Mouse (Mus musculus) C2C12 (cell line): Measurements from ENCODE around the gene Ptbp1. TPM values are rescaled to one million over a fixed set of nuclear protein-coding genes. Genes with fewer than 3 reads are reported as not detected.

ENCODE experiments used
- H3K27me3 ChIP-seq: one replicate; pipeline ENCODE4 v1.6.1; 2011; ENCODE audit not compliant: control insufficient read depth, insufficient read depth, insufficient read length
- H3K36me3 ChIP-seq: one replicate; pipeline ENCODE4 v1.6.1; 2011; ENCODE audit not compliant: control insufficient read depth, insufficient read depth
- H3K4me3 ChIP-seq: one replicate; pipeline ENCODE4 v1.5.1; 2011; ENCODE audit warnings: mild to moderate bottlenecking, control low read depth; ENCODE audit not compliant: poor library complexity, insufficient read depth, severe bottlenecking
- H3K79me2 ChIP-seq: one replicate; pipeline ENCODE4 v1.6.1; 2011; ENCODE audit not compliant: control insufficient read depth, insufficient read depth
- H3K79me3 ChIP-seq: one replicate; pipeline ENCODE4 v1.6.1; 2011; ENCODE audit warnings: low read depth, control low read depth
- H3ac ChIP-seq: one replicate; pipeline ENCODE3; 2011; ENCODE audit warnings: low read depth; ENCODE audit not compliant: control insufficient read depth, insufficient read length
- CEBPB ChIP-seq: IDR thresholded peaks from one replicate; pipeline ENCODE4 v1.6.1; 2011; ENCODE audit warnings: low read depth, mild to moderate bottlenecking, control low read depth, moderate library complexity
- CTCF ChIP-seq: IDR thresholded peaks from one replicate; pipeline ENCODE4 v1.5.1; 2011; ENCODE audit not compliant: control insufficient read depth, insufficient read depth, insufficient read length
- FOSL1 ChIP-seq: IDR thresholded peaks from one replicate; pipeline ENCODE4 v1.8.0; 2011; ENCODE audit warnings: mild to moderate bottlenecking, low read length; ENCODE audit not compliant: poor library complexity, insufficient read depth, severe bottlenecking
- MAX ChIP-seq: IDR thresholded peaks from one replicate; pipeline ENCODE4 v1.6.1; 2011; ENCODE audit warnings: mild to moderate bottlenecking, control low read depth
- MYOD1 ChIP-seq: IDR thresholded peaks from one replicate; pipeline ENCODE4 v1.6.1; 2011; ENCODE audit warnings: low read depth; ENCODE audit not compliant: control insufficient read depth, insufficient read length
- MYOG ChIP-seq: IDR thresholded peaks from one replicate; pipeline ENCODE4 v1.6.1; 2011; ENCODE audit not compliant: control insufficient read depth, insufficient read length; ENCODE audit errors: extremely low read depth
- USF1 ChIP-seq: IDR thresholded peaks from one replicate; pipeline ENCODE4 v1.6.1; 2011; ENCODE audit warnings: low read depth, mild to moderate bottlenecking, control low read depth, moderate library complexity
- polyA plus RNA-seq: library from polyadenylated mRNA; unstranded; fragments of >200 nt; fragmentation: generic; extraction: Trizol; gene quantifications from one replicate; pipeline ENCODE4 v1.2.1, GENCODE M21; 2012; ENCODE audit warnings: missing spikeins

The Ptbp1 gene
- polyA plus RNA-seq, 1 experiment, result 345 TPM

DNA sequence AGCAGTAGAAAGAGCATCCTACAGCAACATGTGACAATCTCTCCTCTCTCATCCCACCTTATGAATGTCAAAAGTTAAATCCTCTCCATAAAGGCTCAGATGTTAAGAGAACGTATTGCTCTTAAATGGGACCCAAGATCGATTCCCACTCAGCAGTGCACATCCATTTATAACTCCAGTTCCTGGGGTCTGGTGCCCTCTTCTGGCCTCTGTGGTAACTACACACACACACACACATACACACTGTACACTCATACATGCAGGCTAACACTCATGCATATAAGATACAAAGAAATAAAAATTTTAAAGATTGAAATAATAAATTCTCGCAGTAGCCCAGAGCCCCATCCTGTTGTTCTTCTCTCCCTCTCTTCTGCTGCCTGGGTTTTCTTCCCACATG lies 17.3 kb upstream of the Ptbp1 start:
- H3K79me2 ChIP-seq, result no peaks in the 10 kb centered on the region
- H3K4me3 ChIP-seq, result no peak overlapping the region
- H3ac ChIP-seq, result no peak overlapping the region
- H3K36me3 ChIP-seq, result no peaks in the 10 kb centered on the region
- no peaks in the 10 kb centered on the region for H3K27me3 ChIP-seq
- no peaks in the 10 kb centered on the region for H3K79me3 ChIP-seq
- no peak for TF ChIP-seq MAX
- TF ChIP-seq USF1, result no peak
- no peak for TF ChIP-seq CTCF
- no peak for TF ChIP-seq CEBPB
- no peak for TF ChIP-seq MYOD1
- TF ChIP-seq FOSL1, result no peak
- TF ChIP-seq MYOG, result no peak

DNA sequence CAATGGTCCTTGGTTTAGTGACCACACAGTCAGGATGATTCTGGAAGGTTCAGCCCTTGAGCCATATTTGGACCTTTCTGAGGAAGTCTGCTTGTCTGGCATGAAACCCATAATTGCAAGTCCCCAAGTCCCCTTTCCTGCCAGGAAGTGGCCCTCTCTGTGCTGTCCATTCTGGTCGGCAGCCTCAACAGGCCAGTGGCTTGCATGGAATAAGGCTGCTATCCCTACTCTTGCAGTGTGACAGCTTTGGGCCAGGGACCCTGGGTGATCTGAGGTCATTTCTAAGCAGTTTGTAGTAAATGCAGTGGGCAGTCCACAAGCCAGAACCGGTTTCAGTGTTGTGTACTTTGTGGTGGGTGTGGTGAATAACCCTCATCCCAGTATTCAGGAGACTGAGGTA lies 16.1 kb upstream of the Ptbp1 start:
- H3K79me2 ChIP-seq, result no peaks in the 10 kb centered on the region
- TF ChIP-seq FOSL1, result no peak
- no peak for TF ChIP-seq MYOD1
- no peak for TF ChIP-seq MYOG
- H3K4me3 ChIP-seq, result no peak overlapping the region
- H3K79me3 ChIP-seq, result no peaks in the 10 kb centered on the region
- H3K27me3 ChIP-seq, result no peaks in the 10 kb centered on the region
- H3ac ChIP-seq, result peak overlapping the region; percentile 30
- no peaks in the 10 kb centered on the region for H3K36me3 ChIP-seq

DNA sequence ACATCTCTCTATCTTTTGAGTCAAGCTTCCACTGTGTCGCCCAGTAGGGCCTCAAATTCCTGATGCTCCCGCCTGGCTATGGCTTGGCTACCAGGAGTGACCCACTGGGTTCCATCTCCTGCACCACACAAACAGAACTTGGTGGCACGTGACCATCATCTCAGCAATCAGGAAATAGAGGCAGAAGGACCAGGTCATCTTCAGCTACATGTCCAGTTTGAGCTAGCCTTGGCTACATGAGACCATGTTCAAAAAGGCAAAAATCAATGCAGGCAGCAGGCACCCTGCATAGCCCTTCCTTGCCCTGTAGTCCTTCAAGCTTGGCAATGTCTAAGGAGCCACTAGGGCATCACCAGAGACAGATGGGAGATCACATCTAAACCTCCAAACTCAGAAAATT lies 14.1 kb upstream of the Ptbp1 start:
- Histone ChIP-seq H3K27me3 (no peaks in the 10 kb centered on the region), H3ac (no peak overlapping the region), H3K79me2 (no peaks in the 10 kb centered on the region), H3K36me3 (no peaks in the 10 kb centered on the region), H3K79me3 (no peaks in the 10 kb centered on the region), H3K4me3 (no peak overlapping the region)
- TF ChIP-seq MYOD1, result no peak
- no peak for TF ChIP-seq FOSL1
- TF ChIP-seq MAX, result no peak
- TF ChIP-seq CTCF, result no peak
- TF ChIP-seq USF1, result no peak
- TF ChIP-seq CEBPB, result no peak
- no peak for TF ChIP-seq MYOG

DNA sequence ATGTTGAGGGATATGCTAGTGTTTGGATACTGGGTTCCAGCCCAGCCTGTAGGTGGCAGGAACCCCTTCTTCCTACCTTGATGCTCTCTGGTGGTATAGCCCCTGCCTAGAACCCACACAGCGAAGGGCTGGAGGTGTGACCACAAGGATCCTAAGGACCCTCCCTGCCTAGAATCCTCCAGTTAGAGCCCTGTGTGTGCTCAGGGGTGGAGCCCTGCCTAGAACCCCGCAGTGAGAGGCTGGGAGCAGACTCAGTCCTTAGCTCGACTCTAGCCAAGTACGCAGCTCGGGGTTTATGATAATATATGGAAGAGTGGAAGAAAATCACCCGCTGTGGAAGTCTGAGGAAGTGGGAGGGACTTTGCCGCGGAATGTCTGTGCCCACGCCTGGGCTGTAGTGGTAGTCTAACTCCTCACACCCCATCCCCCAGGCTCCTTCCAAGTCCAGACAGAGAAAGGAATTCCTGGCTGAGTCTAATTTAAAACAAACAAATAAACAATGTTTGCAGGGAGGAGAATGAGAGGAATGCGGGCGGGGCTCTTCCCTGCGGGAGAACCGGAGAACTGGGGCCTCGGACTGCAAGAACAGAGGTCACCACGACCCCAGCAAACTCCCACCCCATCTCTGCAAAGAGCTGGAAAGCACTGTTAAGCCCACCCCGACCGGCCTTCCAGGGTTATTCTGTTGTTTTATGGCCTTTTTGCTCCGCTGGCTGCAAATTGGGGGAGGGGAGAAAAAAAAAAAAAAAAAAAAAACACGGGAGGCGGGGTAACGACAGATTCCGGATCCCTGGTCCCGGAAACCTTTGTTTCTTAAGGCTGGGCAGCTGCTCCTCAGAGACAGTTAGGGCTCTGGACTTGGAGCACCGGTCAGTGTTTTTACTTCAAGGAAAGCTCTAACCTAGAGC lies 13.3 kb upstream of the Ptbp1 start:
- no peaks in the 10 kb centered on the region for H3K79me2 ChIP-seq
- H3K27me3 ChIP-seq, result no peaks in the 10 kb centered on the region
- H3K4me3 ChIP-seq, result peak overlapping the region; percentile 31
- peak overlapping the region; percentile 54 for H3ac ChIP-seq
- TF ChIP-seq USF1 (no peak), MYOG (no peak), CTCF (no peak), MYOD1 (no peak)
- H3K79me3 ChIP-seq, result no peaks in the 10 kb centered on the region
- H3K36me3 ChIP-seq, result no peaks in the 10 kb centered on the region

DNA sequence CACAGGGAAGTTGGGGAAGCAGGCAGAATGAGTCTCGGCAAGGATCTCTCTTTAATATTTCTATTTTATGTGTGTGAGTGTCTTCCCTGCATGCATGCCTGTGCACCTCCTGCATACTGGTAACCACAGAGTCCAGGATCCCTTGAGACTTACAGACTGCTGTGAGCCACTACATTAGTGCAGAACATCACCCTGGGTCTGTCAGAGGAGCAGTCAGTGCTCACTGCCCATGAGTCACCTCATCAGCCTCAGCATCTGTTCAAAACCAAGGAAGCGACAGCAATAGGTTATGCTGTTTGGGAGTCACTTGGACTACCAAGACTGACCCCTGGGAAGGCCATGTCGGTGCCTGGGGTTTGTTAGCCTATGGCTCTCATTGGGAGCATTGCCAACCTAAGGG lies 11.9 kb upstream of the Ptbp1 start:
- H3K79me3 ChIP-seq, result no peaks in the 10 kb centered on the region
- no peak overlapping the region for H3K4me3 ChIP-seq

GRCm38 (mm10) chr10:79843476-79843875 lies 10.8 kb upstream of the Ptbp1 start:
- no peak for TF ChIP-seq CTCF
- TF ChIP-seq MAX, result no peak
- no peak for TF ChIP-seq FOSL1
- no peak for TF ChIP-seq MYOD1
- TF ChIP-seq MYOG, result no peak
- no peak for TF ChIP-seq CEBPB
- no peak for TF ChIP-seq USF1
- Histone ChIP-seq H3K79me3 (no peaks in the 10 kb centered on the region), H3K4me3 (no peak overlapping the region), H3K79me2 (no peaks in the 10 kb centered on the region), H3K27me3 (no peaks in the 10 kb centered on the region), H3K36me3 (no peaks in the 10 kb centered on the region), H3ac (no peak overlapping the region)

More for the DNA sequence above, 11.9 kb upstream of the Ptbp1 start:
- Histone ChIP-seq H3K79me2 (no peaks in the 10 kb centered on the region), H3K27me3 (no peaks in the 10 kb centered on the region), H3K36me3 (no peaks in the 10 kb centered on the region), H3ac (no peak overlapping the region)
- TF ChIP-seq MYOD1, result peak; percentile 62
- TF ChIP-seq CTCF, result no peak
- no peak for TF ChIP-seq CEBPB
- peak; percentile 39 for TF ChIP-seq FOSL1
- peak; percentile 41 for TF ChIP-seq MAX
